Mouse (Mus musculus) limb, embryonic 13.5 days (tissue): ENCODE data around the gene Slc39a1. TPM values are rescaled to one million over a fixed set of nuclear protein-coding genes. Genes with fewer than 3 reads are reported as not detected.

ENCODE experiments used
- ATAC-seq: fragments of 200-750 bp; cut with Nextera tagmentation; 2 replicates; pipeline ENCODE4 v1.8.0; 2017; ENCODE audit warnings: low read depth, moderate number of reproducible peaks, moderate TSS enrichment; ENCODE audit not compliant: low FRiP score
- H3K27ac ChIP-seq: fragments of 300-500 bp; sonication (generic); 2 replicates; pipeline ENCODE4 v1.5.1; 2015; ENCODE audit warnings: inconsistent platforms, mild to moderate bottlenecking, moderate library complexity
- H3K27me3 ChIP-seq: fragments of 300-500 bp; sonication (generic); 2 replicates; pipeline ENCODE4 v1.6.1; 2015; ENCODE audit warnings: mild to moderate bottlenecking, inconsistent platforms
- H3K36me3 ChIP-seq: fragments of 300-500 bp; sonication (generic); 2 replicates; pipeline ENCODE4 v1.6.1; 2015; ENCODE audit warnings: inconsistent platforms, mild to moderate bottlenecking, moderate library complexity
- H3K4me1 ChIP-seq: fragments of 300-500 bp; sonication (generic); 2 replicates; pipeline ENCODE4 v1.6.1; 2015; ENCODE audit warnings: inconsistent platforms
- H3K4me2 ChIP-seq: fragments of 300-500 bp; sonication (generic); replicated peaks from 2 replicates; pipeline ENCODE4 v1.6.1; 2015; ENCODE audit warnings: inconsistent platforms, mild to moderate bottlenecking, moderate library complexity
- H3K4me3 ChIP-seq: fragments of 300-500 bp; sonication (generic); 2 replicates; pipeline ENCODE4 v1.5.1; 2015; ENCODE audit warnings: moderate library complexity, mild to moderate bottlenecking, inconsistent platforms
- H3K9ac ChIP-seq: fragments of 300-500 bp; sonication (generic); 2 replicates; pipeline ENCODE4 v1.6.1; 2015; ENCODE audit warnings: mild to moderate bottlenecking, inconsistent platforms
- H3K9me3 ChIP-seq: fragments of 300-500 bp; sonication (generic); 2 replicates; pipeline ENCODE4 v1.6.1; 2016; ENCODE audit warnings: inconsistent platforms
- WGBS: fragments of 180-500 bp; shearing (Covaris S2); methylation state at CpG from one replicate; pipeline ENCODE4 v1.1.7; 2015; 5-methylcytosine and 5-hydroxymethylcytosine counted together
- polyA plus RNA-seq: library from polyadenylated mRNA; unstranded; fragments of >200 nt; fragmentation: Nextera tagmentation; extraction: Ambion mirVana; gene quantifications from 2 replicates; pipeline ENCODE4 v1.2.1, GENCODE M21; 2015

Gene Slc39a1
- polyA plus RNA-seq, result 102 and 103 TPM in 2 replicates

DNA sequence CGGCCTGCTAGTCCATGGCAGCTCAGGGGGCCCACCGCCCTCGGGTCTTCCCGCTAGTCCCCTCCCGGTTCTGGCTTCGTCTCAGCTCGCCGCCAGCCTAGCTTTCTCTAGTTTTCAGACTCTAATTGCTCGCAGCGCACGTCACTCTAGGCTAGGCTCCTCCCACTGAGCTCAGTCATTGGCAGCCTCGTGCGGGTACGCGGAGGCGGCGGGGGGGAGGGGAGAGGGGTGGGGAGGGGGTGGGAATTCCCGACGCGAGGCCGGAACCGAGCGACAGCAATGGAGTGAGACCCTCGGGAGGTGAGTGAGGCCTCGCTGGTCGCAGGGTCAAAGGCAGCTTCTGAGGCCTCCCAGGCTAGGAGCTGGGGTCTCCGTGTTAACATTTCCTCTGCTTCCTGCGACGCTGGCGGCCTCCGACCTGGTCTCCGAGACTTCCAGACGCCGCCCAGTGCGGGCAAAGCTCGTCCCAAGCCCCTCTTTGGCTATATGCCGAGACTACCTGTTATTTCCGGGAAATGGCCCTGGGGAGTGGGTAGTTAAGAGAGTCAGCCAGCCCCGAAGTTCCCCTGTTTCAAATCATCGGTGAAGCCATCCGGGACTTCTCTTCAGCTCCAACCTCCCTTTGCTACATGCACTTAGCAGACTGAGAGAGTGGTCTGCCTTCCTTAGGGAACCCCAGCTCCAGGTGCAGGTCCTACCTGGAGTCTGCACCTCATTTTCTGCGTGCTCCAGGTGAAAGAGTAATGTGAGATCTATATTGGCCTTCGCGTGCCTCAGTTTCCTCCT lies at the start of gene Slc39a1:
Slc39a1 (plus strand) TSS at position 213 of the 786 bp plus-strand sequence.
- Histone ChIP-seq H3K27ac (peak within 1 kb of the TSS; percentile 91), H3K4me1 (peaks cover 23% of the 10 kb centered on the region), H3K4me3 (peak within 1 kb of the TSS; percentile 79), H3K27me3 (no peaks in the 10 kb centered on the region), H3K36me3 (peaks cover 22% of the 10 kb centered on the region), H3K9ac (peak within 1 kb of the TSS; percentile 82), H3K4me2 (peak within 1 kb of the TSS; percentile 90), H3K9me3 (no peaks in the 10 kb centered on the region)
- peak; percentile 94 for ATAC-seq
- under 1% methylated on average over 39 of the region's 44 CpGs for WGBS

DNA sequence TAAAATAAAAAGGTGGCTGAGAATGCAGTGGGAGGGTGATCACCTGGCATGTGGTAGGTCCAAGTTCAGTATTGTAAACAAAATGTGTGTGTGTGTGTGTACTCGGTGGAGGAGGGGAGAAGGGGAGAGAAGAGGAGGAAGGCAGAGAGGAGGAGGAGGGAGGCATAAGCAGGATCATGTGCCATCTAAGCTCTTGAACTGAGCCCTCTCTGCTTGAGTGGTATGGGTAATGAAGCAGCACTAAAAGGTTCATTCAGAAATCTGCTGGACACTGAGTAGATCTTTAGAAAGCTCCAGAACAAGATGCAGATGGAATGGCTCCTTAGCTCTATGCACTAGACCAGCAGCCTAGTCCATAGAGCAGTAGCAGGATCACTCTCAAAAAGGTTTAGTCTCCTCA lies 45.1 kb upstream of the Slc39a1 start:
- Histone ChIP-seq H3K9me3 (no peaks in the 10 kb centered on the region; the same call in 1 of the 2 replicates), H3K27me3 (no peaks in the 10 kb centered on the region), H3K4me2 (no peak overlapping the region), H3K4me1 (no peaks in the 10 kb centered on the region), H3K4me3 (no peak overlapping the region), H3K9ac (no peak overlapping the region), H3K27ac (no peak overlapping the region), H3K36me3 (peaks cover 15% of the 10 kb centered on the region)
- no peak for ATAC-seq
- WGBS, result 69% methylated on average over 1 of the region's 1 CpGs

DNA sequence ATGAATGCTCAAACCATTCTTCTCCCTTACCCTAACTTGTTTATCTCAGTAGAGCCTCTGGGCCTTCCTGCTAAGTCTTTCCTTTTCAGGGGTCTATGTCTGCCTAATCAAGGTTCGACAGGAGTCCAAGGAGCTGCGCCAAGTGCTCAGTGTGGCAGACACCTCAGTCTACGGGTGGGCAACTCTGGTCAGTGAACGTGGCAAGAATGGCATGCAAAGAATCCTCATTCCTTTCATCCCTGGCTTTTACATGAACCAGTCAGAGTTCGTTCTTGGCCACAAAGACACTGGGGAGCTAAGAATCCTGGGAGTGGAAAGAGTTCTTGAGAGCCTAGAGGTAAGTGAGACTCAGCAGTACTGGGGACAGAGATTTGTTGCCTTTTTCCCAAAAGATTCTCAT lies 44.4 kb upstream of the Slc39a1 start:
- Histone ChIP-seq H3K4me1 (no peaks in the 10 kb centered on the region), H3K27ac (no peak overlapping the region), H3K4me2 (no peak overlapping the region), H3K27me3 (no peaks in the 10 kb centered on the region), H3K9me3 (no peaks in the 10 kb centered on the region; the same call in 1 of the 2 replicates), H3K36me3 (peaks cover 22% of the 10 kb centered on the region), H3K9ac (no peak overlapping the region), H3K4me3 (no peak overlapping the region)
- no peak for ATAC-seq
- 76% methylated on average over 5 of the region's 5 CpGs for WGBS

DNA sequence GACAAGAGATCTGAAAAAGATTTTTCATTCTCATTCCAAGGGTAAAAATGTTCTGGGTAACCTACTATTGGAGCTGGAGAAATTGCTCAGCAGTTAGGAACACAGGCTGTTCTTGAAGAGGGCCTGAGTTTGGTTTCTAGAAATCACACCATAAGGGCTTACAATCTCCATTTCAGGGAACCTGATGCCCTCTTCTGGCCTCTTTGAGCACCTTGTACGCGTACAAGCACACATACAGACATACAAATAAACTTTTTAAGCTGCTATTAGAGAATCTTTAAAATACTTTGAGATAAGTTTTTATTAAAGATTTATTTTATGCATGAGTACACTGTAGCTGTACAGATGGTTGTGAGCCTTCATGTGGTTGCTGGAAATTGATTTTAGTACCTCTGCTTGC lies 43.4 kb upstream of the Slc39a1 start:
- 92% methylated on average over 2 of the region's 2 CpGs for WGBS
- Histone ChIP-seq H3K4me3 (no peak overlapping the region), H3K4me2 (no peak overlapping the region), H3K9me3 (no peaks in the 10 kb centered on the region; the same call in 1 of the 2 replicates), H3K27ac (no peak overlapping the region), H3K9ac (no peak overlapping the region), H3K4me1 (no peaks in the 10 kb centered on the region), H3K27me3 (no peaks in the 10 kb centered on the region), H3K36me3 (peaks cover 32% of the 10 kb centered on the region)
- ATAC-seq, result no peak

DNA sequence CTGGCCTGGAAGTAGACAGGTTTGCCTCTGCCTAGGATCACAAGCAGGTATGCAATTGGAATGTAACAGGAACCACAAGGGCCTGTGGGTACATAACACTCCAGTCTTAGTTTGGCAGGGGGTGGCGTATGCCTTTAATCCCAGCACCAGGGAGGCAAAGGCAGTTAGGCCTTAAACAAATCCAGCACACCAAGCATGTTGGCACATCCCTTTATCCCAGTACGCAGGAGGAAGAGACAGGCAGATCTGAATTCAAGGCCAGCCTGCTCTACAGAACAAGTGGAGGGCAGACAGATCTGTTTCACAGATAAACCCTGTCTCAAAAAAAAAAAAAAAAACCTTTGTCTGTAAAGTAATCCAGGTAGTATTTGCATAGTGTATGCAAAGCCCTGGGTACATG lies 39.3 kb upstream of the Slc39a1 start:
- no peak overlapping the region for H3K4me2 ChIP-seq
- no peak for ATAC-seq
- 85% methylated on average over 2 of the region's 2 CpGs for WGBS
- H3K36me3 ChIP-seq, result peaks cover 62% of the 10 kb centered on the region
- no peak overlapping the region for H3K9ac ChIP-seq
- no peak overlapping the region for H3K4me3 ChIP-seq
- no peaks in the 10 kb centered on the region for H3K9me3 ChIP-seq
- no peaks in the 10 kb centered on the region for H3K27me3 ChIP-seq
- peaks cover 18% of the 10 kb centered on the region for H3K4me1 ChIP-seq
- H3K27ac ChIP-seq, result no peak overlapping the region

DNA sequence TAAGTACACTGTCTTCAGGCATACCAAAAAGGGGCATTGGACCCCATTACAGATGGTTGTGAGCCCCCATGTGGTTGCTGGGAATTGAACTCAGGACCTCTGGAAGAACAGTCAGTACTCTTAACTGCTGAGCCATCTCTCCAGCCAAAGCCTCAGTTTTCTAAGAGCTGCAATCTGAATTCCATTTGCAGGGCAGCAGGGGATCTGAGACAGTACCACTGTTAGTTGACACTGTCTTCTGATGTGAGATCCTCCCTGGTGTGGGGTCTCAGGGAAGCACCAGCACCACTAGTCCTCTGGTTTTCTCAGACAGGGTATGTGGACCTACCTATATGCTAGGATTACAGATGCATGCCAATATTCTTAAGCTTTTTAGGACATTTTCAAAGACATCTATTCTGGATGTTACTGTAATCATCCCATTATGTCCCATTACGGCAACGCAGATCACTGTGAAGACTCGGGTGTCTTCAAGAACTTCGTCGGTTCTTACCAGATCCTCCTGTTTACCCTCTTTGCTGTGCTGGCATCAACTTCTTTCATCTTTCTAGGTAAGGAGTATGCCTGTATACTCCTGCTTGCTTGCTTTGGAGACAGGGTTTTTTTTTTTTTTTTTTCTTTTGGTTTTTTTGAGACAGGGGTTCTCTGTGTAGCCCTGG lies 37.9 kb upstream of the Slc39a1 start:
- H3K4me2 ChIP-seq, result no peak overlapping the region
- no peaks in the 10 kb centered on the region for H3K9me3 ChIP-seq
- ATAC-seq, result no peak
- 92% methylated on average over 5 of the region's 5 CpGs for WGBS
- peaks cover 62% of the 10 kb centered on the region for H3K36me3 ChIP-seq
- H3K27me3 ChIP-seq, result no peaks in the 10 kb centered on the region
- H3K27ac ChIP-seq, result no peak overlapping the region
- no peak overlapping the region for H3K4me3 ChIP-seq
- no peak overlapping the region for H3K9ac ChIP-seq
- H3K4me1 ChIP-seq, result peaks cover 24% of the 10 kb centered on the region

DNA sequence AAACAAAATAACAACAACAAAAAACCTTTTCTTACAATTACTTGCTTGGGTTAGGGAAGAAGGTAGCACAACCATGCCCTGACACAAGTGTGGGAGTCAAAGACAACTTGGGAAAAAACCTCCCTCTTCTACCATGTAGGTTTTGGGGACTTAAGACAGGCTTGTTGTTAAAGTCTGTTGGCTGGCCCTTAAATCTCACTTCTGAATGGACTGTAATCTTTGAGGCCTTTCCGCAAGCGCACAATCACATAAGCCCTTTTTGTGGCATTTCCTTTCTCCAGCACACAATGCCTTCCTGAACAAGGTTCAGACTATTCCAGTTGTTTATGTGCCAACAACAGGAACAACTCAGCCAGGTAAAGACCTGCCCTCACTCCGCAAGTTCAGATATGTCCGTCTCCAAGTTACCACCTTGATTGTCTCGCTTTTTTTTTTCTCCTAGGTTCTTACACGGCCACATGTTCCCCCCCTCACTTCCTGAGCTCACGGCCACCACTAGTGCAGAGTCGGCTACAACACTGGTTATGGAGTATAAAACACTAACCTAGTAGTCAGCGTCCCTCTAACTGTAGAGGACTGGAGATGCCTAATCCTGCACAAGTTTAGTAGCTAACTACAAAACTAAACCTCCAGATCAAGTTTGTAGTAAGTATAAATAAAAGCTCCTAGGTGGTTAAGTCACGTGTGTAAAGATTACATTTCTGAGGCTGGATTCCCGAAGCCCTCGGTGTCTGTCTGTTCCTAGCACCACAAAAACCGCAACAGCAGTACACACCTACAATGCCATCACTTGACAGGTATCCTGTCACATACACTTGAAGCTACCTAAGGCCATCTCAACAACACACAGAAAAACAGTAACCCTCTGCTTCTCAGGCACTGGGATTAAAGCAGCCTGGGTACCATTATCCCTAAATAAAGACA lies 36.2 kb upstream of the Slc39a1 start:
- H3K9ac ChIP-seq, result peak overlapping the region; percentile 55

DNA sequence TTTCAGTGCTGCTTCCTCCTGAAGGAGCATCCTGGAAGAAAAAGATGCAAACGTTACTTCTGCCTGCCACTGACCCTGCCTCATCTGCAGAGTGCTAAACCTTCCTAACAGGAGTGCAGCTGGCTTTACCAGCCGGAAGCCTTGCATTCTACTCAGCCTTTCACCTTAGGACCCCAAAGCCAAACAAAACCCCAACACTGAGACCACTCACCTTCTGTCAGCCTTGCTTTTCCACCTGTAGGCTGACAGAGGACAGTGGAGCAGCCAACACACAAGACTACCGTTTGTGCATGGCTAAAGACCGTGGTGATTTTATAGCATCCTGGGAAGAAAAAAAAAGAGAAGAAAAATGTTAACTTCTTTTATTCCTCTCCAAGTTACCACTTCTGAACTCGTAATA lies 35.2 kb upstream of the Slc39a1 start:
- Histone ChIP-seq H3K27me3 (no peaks in the 10 kb centered on the region), H3K9me3 (no peaks in the 10 kb centered on the region), H3K4me2 (peak overlapping the region; percentile 95), H3K36me3 (peaks cover 49% of the 10 kb centered on the region), H3K4me1 (peaks cover 26% of the 10 kb centered on the region), H3K4me3 (peak overlapping the region; percentile 86), H3K9ac (peak overlapping the region; percentile 91), H3K27ac (no peak overlapping the region)
- 15% methylated on average over 5 of the region's 5 CpGs for WGBS
- ATAC-seq, result no peak

More for the DNA sequence above, 36.2 kb upstream of the Slc39a1 start:
- H3K4me2 ChIP-seq, result peak overlapping the region; percentile 95
- peaks cover 26% of the 10 kb centered on the region for H3K4me1 ChIP-seq
- H3K4me3 ChIP-seq, result peak overlapping the region; percentile 86
- peaks cover 57% of the 10 kb centered on the region for H3K36me3 ChIP-seq
- no peak for ATAC-seq
- WGBS, result 80% methylated on average over 13 of the region's 13 CpGs
- H3K9me3 ChIP-seq, result no peaks in the 10 kb centered on the region
- H3K27me3 ChIP-seq, result no peaks in the 10 kb centered on the region
- H3K27ac ChIP-seq, result no peak overlapping the region

DNA sequence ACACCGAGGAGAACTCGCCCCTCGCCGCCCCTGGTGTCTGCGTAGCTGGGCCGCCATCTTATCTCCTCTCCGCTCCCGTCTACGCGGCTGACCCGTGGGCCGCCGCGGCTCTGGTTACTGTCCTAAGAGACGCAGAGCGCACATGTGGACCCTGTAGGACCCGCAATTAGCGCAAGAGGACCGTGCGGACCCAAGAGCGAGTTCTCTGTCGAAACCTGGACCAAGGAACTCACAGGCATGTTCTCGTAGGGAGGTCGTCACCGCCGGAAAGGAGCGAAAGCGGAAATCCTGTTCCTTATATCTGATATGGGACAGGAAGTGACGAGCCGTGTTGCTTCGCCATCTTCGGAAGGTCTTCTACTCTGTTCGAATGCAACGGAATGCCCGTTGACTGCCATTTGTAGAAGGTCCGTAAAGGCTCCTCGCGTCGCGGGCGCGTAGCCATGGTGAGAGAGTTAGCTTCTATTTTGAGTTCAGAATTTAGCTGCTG lies 34.5 kb upstream of the Slc39a1 start, which contains the start of the genes Rps27 and Rab13:
Rps27 (minus strand) TSS at position 275 of the 490 bp plus-strand sequence.
Rab13 (plus strand) TSS at position 319 of the 490 bp plus-strand sequence.
- H3K9ac ChIP-seq, result peak within 1 kb of the TSS; percentile 91
- H3K4me3 ChIP-seq, result peak within 1 kb of the TSS; percentile 86
- no peaks in the 10 kb centered on the region for H3K27me3 ChIP-seq
- peak within 1 kb of the TSS; percentile 85; the same call in 1 of the 2 replicates for H3K27ac ChIP-seq
- no peaks in the 10 kb centered on the region for H3K9me3 ChIP-seq
- under 1% methylated on average over 42 of the region's 42 CpGs for WGBS
- peak; percentile 95 for ATAC-seq
- H3K4me2 ChIP-seq, result peak within 1 kb of the TSS; percentile 95
- peaks cover 42% of the 10 kb centered on the region for H3K36me3 ChIP-seq
- H3K4me1 ChIP-seq, result peaks cover 26% of the 10 kb centered on the region

DNA sequence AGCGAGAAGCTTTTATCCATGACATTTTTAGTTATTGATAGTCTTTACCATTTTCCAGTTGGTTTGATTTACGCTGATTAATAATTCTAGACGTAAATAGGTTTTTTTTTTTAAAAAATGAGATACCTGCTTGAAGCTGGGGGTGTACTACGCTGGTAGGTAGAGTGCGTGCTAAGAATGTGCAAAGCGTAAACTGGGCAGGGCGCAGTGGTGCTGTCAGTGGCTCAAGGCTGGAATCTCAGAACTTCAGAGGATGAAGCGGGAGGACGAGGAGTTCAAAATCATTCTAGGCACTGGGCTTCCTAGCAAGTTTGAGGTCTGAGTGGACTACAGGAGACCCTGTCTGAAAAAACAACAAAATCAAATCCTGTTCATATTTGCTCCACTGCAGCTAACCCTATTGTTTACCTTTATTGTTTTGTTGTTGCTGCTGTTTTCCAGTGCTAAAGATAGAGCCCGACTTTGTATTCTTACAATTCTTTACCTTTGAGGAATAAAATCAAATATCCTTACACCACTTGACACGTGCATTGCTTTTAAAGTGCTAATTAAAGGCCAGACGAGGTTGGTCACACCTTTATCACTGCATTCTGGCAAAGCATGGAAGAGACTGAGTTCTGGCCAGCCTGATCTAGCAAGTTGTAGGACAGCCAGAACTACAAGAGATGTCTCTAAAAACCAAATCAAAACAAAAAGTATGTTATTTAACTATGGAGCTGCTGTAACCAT lies 33.9 kb upstream of the Slc39a1 start:
- Histone ChIP-seq H3K4me3 (peak overlapping the region; percentile 86), H3K9ac (peak overlapping the region; percentile 56), H3K9me3 (no peaks in the 10 kb centered on the region), H3K27me3 (no peaks in the 10 kb centered on the region), H3K36me3 (peaks cover 35% of the 10 kb centered on the region), H3K27ac (peak overlapping the region; percentile 44; the same call in 1 of the 2 replicates), H3K4me2 (peak overlapping the region; percentile 75), H3K4me1 (peaks cover 26% of the 10 kb centered on the region)
- peak; percentile 43; the same call in 1 of the 2 replicates for ATAC-seq
- 11% methylated on average over 12 of the region's 12 CpGs for WGBS

DNA sequence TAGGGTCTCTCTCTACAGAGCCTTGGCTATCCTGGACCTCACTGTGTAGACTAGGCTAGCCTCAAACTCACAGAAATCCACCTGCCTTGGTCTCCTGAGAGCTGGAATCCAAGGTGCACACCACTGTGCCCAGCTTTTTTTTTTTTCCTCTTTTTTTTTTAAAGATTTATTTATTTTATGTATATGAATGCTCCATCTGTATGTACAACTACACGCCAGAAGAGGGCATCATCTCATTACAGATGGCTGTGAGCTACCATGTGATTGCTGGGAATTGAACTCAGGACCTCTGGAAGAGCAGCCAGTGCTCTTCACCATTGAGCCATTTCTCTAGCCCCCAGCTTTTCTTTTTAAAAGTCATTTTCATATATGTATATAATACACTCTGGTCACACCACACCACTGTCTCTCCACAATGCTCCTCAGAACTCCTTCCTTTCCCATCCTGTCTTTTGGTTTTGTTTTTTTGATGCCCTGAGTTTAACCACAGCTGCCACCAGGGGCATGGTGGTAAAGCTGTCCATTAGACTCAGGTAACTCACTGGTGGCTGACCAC lies 32.1 kb upstream of the Slc39a1 start:
- no peak overlapping the region for H3K27ac ChIP-seq
- H3K4me2 ChIP-seq, result no peak overlapping the region
- no peak for ATAC-seq
- 41% methylated on average over 1 of the region's 1 CpGs for WGBS
- peaks cover 29% of the 10 kb centered on the region for H3K4me1 ChIP-seq
- H3K4me3 ChIP-seq, result no peak overlapping the region
- no peaks in the 10 kb centered on the region for H3K9me3 ChIP-seq
- peaks cover 17% of the 10 kb centered on the region for H3K36me3 ChIP-seq
- no peaks in the 10 kb centered on the region for H3K27me3 ChIP-seq
- no peak overlapping the region for H3K9ac ChIP-seq
